Mouse (Mus musculus) frontal cortex, postnatal 36 days (tissue): Measurements from ENCODE around the gene Sgsm1.

Source experiments
- DNase-seq, 2 experiments: peaks; one replicate each; pipeline ENCODE4 v3.0.0; 2022; ENCODE audit warnings: low spot score in 2 of 2

The Sgsm1 gene

DNA sequence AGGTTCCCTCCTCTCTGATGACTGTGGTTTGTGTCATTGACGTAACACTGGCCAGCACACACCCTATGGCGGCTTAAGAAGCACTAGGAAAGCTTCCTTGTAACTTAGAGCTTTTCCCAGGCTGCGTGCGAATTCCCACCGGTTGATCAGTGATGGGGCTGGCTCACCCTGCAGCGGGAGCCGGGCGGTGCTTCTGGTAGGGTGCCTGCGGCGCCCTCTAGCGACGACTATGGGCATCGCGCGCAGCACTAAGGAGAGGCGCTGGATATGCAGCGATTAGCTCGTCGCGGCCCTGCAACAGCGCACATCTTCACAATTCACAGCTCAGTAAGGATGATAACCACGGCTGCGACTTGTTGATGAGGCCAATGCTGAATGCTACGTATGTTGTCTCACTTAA, 3.4 kb upstream of the Sgsm1 start:
- peak; percentile 84 to 91 for DNase-seq

DNA sequence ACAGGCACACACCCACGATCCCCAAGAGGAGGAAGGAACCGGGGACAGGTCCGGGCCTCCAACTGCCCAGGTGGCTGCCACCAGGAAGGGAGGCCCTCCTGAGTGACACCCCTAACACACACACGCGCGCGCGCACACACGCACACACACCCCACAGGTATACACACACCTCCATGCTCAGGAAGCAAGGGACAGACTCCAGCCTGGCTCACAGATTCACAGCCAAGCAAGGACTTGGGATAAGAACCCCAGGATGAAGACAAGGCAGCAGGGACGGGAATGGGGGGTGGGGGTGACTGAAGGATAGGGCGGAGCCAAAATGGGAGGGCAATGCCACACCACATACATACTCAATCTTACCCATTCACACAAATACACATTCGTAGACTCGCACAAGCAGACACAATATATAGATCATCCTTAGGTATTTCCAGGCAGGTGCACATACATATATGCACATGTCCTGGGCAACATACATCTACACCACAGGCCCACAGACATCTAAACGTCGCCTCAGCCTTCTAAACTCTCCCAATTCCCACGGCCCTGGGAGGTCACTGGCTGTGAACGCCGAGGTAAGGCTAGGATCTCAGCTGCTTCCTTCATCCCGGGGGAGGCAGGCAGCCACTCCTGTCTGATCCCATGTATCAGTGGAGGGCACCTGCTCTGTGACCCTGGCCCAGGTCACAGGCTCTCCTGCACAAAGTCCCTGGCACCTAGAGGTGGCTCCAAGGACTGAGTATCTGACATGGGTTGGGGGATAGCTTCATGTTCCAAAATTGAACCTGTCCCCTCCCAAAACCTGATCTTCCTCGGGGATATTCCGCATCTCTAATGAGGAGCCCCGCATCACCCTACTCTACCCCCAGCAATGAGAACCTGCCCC, 852 bp downstream of the Sgsm1 start:
- no peak for DNase-seq

DNA sequence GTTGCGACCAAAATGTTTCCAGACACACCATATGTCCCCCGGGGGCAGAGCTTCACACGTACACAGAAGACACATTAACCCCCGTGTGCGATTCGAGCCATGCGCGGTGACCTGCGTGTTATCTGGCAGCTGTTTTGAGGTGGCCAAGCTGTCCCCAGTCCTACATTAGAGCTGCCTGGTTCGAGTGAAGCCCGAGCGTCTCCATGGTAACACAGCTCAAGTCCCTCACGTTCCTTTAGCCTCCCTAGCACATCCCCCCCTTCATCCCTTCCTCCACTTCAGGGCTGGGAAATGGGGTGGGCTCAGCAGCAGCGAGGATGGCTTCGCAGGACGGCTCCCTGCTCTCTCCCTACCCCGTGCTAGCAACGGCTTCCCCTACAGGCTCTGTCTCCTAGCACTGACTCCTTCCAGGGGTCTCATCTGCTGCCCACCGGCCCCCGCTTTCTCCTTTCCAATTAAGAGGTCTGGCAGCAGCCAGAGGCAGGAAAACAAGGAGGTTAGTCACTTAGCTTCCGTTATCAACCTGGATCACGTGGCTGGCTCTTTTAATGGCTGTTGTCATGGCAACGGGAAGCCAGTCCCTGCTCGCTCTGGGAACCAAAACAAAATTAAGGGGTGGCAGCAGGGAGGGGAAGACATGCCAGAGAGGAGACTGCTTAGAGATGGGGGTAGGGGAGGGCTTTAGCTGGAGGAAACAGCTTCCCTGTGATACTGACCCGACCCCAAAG, 3.7 kb downstream of the Sgsm1 start:
- DNase-seq = peak; percentile 80 to 83

DNA sequence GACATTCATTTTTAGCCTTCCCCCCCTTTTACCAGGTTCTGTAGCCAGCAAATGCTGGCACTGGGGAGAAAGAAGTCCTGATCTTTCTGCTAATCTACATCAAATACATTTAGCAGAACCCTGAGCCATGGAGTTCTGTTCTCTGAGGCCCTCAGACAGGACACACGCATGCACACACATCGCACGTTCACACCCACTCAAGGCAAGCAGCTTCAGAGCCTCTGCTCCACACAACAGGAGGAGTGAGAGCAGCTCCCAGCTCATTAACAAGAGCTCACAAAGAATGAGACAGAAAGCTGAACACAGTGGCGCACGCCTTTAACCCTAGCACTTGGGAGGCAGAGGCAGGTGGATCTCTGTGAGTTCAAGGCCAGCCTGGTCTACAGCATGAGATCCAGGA, 6.1 kb downstream of the Sgsm1 start:
- no peak for DNase-seq

DNA sequence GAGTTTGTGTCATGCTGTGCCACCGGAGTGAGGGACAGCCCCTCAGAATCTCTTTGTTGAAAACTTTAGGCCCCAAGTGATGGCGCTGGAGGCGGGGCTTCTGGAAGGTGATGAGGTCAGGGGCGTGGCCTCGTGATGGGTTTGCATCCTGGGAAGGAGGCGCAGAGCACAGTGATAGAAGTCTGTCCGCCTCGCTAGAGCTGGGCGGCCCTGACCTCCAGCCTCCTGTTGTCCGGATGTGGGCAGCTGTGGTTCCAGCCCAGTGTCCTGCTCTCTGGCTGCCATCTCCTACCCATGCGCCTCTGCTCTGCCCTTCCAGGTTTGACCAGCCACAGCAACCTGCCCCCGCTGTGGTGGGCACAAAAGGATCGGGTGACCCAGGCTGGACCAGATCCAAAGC, 8.7 kb downstream of the Sgsm1 start:
- DNase-seq = no peak

DNA sequence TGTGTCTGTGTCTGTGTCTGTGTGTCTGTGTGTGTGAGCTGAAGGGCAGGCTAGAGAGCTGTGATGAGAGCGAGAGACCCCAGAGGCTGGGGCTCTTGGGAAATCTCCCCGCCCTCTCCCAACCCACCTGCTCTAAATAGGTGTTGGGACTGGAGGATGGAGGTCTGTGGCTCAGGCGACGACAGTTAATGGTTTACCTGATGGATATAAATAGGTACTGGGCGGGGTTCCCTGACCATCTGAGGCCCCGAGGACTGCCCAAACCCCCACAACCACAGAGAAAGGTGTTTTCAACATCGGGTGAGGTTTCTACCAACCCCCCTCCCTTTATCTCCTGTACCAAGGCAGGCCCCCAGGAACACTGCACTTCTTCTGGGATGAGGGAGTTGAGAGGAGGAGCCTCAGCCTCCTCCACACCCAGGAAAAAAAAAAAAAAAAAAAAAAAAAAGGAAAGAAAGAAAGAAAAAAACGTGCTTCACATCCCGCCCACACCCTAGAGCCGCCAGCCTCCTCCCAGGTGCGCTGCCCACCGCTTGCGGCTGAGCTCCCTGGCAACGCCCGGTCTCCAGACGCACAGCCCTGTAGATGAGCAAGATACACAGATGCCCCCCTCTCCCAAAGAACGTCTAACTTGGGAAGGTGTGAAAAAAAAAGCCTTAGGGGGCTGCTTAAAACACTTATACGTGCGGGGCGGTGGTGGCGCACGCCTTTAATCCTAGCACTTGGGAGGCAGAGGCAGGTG, 10.3 kb downstream of the Sgsm1 start:
- DNase-seq = peak; percentile 71 to 78

DNA sequence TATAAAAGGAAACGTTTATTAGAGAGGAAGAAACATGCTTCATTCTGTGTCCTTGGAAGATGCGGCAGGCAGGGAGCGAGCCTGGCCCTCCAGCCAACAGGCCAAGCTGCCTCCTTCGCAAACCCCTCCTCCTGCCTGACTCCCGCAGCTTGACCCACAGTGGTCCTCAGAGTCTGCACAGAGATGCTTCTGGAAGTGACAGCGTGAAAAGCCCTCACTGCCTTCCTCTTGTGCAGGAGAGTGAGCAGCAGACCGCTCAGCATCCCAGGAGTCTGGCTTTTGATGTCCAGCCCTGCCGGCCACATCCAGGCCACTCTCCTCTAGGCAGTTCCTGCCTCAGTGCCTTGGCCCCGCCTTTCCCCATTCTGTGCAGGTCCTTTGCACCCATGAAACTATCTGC, 11.2 kb downstream of the Sgsm1 start:
- no peak for DNase-seq

DNA sequence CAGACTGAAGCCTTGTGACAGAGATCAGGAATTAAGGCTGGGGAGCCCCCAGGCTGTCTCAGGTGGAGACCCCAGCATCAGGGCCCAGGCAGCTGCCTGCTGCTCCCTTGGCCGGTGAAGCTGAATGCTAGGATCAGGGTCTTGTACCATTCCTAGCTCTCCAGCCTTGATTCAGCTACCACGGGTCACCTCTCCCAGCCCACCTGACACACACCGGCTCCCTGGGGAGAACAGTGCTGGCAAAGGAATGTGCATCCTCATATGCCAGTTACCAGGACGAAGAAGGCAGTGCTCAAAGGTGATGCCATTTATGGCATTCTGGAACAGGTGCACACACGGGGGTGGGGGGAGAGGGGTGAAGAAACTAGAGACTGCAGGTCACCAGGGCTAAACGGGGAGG, 11.8 kb downstream of the Sgsm1 start:
- DNase-seq = no peak

DNA sequence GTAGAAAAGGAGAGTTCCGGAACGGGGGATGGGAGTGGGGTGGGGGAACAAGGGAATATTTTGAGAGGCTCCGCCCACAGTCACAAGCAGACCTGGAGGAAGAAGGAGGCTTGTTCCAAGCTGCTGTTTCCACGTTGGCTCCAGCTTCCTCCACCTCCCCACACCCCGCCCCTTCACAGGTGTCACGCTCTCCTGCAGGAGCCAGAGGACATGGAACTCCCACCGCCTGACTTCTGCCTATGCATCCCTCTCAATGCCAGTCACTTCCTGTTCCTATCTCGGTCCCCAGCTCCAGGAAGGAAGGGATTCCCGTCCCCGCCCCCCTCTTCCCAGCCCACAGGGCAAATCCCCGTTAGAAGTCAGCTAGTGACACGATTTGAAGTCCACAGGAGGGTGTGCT, 12.5 kb downstream of the Sgsm1 start:
- peak in 1 of 2 experiments; percentile 68 for DNase-seq

DNA sequence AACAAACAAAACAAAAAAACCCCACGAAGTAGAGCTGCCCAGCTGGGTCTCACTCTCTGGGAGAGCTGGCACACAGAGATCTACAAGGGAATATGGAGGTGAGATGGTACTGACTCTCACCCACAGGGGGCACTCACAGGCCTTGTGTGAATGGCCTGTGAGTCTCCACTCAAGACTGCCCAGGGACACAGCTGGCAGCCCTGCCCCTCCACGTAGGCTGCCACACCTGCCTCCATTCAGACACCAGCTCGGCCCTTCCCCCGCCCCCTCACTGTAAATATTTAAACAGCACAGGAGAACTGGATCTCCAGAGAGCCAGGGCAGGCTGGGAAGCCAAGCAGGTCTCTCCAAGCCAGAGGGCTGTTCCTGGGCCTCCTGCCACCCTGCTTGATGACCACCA, 14.8 kb downstream of the Sgsm1 start:
- no peak for DNase-seq

DNA sequence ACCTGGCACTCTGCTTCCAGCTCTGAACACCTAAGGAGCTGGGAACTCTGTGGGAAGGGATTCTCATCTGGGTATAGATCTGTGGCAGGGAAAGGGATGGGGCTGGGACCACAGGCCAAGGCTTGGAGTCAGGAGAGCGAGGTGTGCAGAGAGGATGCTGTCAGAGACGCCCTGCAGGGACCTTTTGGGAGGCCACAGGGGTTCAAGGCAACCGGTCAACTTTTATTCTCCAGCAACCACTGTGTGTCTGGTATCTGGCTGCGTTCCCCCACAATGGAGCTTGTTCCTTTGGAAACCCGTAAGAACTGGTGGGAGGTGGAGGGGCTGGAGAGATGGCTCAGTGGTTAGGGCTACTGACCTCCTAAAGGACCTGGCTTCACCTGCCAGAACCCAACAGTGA, 16.0 kb downstream of the Sgsm1 start:
- no peak for DNase-seq

DNA sequence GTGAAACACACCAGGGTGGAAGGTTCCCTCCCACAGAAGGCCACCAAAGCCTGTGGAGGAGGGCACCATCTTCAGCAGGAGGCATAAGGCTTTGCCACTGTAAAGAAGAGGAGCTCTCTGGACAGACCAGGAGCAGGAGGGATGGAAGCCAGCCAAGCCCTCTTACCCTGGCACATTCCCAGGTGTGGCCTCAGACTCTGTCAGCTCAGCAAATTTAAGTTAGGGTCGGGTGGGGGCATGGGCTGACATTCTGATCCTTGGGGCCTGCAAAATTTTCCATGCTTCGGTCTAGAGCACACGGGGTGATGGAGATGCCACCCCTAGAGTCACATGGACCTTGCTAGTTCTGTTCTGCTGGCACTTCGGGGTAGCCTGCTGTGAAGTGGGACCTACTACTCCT, 17.1 kb downstream of the Sgsm1 start:
- DNase-seq = no peak

DNA sequence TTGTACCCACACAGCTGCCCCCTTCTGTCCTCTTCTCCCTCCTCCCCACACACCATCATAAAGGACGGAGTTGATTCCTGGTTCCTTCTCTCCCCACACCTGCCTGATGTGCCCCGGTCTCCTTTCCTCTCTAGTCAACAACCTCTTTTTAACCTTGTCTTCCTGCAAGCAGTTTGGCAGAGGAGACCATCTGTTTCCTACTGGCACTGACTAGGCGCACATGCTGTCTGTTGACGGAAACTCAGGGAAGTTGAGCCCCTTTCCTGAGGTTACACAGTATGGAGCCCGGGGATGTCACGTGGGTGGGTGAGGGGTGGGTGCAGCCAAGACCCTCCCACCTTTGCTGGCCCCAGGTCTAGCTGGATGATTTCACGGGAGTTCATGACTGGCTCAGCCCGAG, 17.8 kb downstream of the Sgsm1 start:
- no peak for DNase-seq

DNA sequence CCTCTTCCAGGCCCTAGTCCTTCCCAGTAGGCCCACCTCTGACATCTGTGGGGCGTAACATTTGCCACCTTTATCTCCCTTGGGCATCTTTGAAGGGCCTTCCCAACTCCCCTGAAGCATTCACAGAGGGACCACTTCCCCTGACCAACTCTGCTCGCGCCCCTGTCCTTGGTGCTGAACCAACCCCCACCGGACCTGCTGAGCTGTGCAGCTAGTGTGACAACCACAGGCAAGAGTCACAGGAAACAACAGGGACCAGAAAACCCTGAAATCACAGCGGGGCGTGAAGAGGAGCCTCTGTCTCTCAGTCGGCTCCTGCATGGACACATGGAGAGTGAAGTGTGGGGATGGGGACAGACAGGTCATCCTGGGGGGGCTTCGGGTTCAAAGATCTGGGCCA, 18.4 kb downstream of the Sgsm1 start:
- DNase-seq = no peak

DNA sequence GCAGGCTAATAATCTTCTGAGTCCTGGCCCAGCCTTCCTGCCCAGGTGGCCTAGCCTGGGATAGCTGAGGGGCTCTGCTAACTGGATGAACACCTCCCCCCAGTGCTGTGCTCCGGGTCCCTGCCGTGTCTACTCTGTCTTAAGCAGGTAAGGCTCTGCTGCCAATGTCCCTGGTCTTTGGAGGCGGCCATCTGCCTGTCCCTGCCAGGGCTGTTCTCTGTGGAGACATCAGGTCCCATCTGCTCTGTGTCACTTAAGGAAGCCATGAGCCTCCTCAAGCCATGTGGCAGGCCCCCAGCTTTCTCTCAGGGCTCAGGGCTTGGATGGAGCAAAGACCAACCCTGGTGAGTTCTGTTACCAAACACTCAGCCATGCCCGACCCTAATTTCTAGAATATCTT, 19.5 kb downstream of the Sgsm1 start:
- DNase-seq = no peak

DNA sequence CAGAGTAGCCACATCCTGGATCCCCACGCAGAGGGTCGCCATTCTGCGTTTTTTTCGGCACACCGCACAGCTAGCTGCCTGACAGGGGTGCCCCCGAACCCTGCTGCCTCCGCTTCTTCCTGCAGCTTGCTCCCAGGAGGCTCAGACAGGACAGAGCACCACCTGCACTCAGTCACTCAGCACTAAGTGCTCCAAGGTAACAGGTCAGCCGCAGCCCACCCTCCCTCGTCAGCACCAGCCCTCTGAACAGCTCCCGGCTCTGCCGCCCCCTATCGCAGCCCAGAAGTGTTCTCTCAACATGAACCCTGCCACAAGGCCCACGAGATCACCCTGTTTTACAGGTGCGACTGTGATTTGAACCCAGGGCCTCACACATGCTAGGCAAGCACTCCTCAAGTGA, 20.4 kb downstream of the Sgsm1 start:
- no peak for DNase-seq

DNA sequence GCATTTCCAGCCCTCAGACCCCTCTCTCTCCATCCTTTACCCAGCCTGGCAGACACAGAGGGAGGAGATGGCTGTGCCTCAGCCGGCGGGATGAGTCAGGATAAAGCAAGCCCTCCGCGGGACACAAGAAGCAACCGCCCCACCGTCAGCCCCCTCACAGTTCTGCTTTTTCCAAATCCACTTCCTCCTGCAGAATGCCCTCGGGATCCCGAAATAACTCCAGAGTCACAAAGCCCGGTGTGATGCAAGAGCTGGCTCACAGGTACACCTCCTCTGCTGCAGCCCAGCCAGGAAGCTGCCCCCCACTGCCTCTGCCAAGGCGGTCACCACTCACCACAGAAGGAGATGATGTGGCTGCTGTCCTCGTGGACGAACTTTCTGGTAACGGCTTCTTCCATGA, 22.1 kb downstream of the Sgsm1 start:
- DNase-seq = peak in 1 of 2 experiments; percentile 77

DNA sequence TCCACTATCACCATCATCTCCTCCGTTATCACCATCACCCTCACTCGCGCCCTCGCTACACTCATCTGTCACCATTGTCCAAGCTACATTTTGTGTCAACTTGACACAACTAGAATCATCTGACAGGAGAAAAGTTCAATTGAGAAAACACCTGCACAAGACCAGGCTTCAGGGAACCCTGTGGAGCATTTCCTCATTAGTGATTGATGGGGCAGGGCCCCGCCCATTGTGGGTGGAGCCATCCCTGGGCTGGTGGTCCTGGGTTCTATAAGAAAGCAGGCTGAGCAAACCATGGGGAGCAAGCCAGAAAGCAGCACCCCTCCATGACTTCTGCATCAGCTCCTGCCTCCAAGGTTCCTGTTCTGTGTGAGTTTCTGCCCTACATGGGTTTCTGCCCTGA, 22.8 kb downstream of the Sgsm1 start:
- no peak for DNase-seq

DNA sequence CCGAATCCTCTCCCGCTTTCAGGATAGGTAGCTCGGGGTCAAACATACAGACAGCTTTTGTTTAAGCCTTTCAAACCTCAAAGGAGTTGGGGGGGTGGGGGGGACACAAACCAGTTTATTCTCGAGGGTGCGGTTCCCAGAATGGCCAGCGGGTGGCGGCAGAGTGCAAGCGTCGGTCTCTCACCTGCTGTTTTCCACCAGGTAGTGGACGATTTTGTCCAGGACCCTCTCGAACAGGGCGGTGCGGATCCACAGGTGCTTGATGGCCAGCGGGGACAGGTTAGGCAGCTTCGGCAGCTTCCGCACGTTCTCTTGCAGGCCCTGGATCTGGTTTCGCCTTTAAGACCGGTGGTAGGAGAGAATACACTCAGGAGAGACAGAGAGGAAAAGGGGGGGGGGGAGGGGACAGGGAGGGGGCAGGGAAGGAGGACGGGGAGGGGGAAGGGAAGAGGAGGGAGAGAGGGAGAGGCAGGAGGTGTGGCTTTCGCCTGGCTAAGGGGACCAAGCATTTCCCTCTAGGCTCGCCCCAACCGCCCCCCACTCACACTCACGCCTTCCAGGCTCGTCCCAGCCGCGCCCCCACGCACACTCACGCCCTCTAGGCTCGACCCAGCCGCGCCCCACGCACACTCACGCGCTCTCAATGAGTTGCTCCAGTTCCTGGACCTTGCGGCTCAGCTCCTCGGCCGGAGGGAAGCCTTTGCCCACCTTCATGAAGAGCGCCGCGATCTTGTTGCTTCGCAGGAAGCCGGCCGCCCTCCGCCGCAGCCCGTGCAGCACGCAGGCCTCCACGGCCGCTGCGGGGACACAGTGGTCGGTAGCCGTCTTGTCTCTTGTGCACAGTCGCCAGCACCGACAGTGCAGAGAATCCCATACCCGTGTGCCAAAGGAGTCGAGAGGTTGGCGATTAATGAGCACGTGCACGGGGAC, 23.7 kb downstream of the Sgsm1 start:
- DNase-seq = peak; percentile 74 to 77

DNA sequence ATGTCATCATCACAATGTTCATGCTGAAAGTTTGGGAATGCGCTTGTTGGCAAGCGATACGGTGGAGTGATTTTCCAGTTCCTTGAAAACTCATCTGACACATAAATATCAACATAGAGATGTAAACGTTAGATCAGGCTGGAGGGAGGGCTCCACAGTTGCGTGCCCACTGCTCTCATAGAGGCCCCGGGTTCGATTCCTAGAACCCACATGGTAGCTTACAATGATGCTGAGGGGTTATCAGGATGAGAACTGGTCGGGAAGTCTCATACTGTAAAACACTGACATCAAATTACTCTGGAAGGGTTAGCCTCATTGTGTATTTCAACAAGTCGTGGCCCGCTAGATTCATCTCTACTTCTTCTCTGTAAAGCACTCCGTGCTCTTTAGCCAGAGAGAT, 24.5 kb downstream of the Sgsm1 start:
- DNase-seq = no peak

DNA sequence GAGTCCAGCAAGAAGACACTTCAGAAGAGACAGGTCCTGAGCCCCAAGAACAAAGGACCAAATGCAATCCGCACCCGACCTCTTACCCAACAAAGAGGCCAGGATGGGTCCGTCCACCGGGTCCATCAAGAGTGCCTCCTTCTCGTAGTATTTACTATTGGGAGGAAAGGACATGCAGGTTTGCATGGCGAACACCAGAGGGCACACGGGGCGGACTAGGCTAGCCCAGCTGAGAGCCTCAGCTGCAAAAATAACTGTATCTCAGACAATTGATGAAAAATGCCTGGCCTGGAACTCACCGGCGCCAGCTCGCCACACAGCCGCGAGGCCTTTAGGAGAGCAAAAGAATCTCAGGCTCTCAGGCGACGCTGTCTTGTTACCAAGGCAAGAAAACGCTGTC, 25.0 kb downstream of the Sgsm1 start:
- DNase-seq = no peak
